Mouse (Mus musculus) G1E (cell line): Measurements from ENCODE around the gene Itga5.

Experiments used
- CTCF ChIP-seq: IDR thresholded peaks from 2 replicates; pipeline ENCODE4 v1.5.1; 2012; ENCODE audit warnings: low read depth, low read length, inconsistent platforms, mixed read lengths
- GATA1 ChIP-seq: IDR thresholded peaks from 2 replicates; pipeline ENCODE4 v1.6.1; 2012; ENCODE audit warnings: borderline replicate concordance, low read length, inconsistent platforms, mixed read lengths
- GATA2 ChIP-seq: IDR thresholded peaks from 2 replicates; pipeline ENCODE4 v1.6.1; 2012; ENCODE audit warnings: low read depth, low read length, inconsistent platforms, borderline replicate concordance
- POLR2AphosphoS5 ChIP-seq: IDR thresholded peaks from 2 replicates; pipeline ENCODE4 v1.6.1; 2012; ENCODE audit warnings: low read depth, low read length, inconsistent platforms; ENCODE audit not compliant: insufficient replicate concordance
- TAL1 ChIP-seq: conservative IDR thresholded peaks from 2 replicates; pipeline ENCODE4 v1.6.1; 2012; ENCODE audit warnings: low read depth, low read length, inconsistent platforms, mixed read lengths

DNA sequence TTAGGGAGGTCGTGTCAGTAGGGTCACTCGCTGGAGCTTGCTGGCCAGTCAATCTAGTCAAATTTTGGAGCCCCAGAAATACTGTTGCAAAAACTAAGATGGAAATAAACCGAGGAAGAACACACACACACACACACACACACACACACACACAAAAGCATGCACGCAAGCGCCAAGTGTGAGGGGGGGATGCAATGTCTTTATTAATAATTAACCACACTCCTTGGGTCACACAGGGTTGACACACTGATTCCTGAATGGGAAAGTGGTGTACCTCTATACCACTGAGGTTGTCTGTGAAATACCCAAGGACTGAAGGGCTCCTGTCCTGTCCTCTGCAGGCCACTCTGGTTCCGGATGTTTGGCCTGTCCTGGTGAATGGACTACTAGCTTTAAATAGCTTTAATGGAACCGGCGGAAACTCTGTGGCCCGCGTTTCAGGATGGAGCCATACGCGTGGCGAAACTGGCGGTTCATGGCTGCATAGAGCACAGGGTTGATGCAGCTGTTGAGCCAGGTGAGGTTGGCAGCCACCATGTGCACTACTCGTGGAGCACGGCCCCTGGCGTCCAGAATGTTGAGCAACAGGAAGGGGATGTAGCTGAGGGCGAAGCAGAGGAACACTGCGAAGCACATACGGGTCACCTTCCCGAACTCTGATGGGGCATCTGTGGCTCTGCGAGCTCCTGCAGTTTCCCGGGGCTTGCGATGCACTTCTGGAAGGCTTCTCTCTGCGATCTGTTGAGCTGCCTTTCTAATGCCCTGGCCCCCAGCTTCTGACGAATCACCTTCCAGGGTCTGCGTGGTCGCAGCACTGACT is 58.3 kb downstream of the Itga5 start:
- TF ChIP-seq CTCF (no peak), GATA1 (no peak), TAL1 (no peak), POLR2AphosphoS5 (no peak), GATA2 (no peak)
